Mouse (Mus musculus) forebrain, embryonic 14.5 days (tissue): Measurements from ENCODE around the gene Kbtbd3. TPM values are rescaled to one million over a fixed set of nuclear protein-coding genes. Genes with fewer than 3 reads are reported as not detected.

Experiments
- ATAC-seq: fragments of 200-750 bp; cut with Nextera tagmentation; 2 replicates; pipeline ENCODE4 v1.8.0; 2017; ENCODE audit warnings: mild to moderate bottlenecking, moderate library complexity
- DNase-seq: peaks from one replicate; pipeline ENCODE4 v3.0.0-alpha.2; 2015; ENCODE audit warnings: low spot score
- H3K27ac ChIP-seq: fragments of 300-500 bp; sonication (generic); 2 replicates; pipeline ENCODE4 v1.5.1; 2014; ENCODE audit warnings: low read depth, mild to moderate bottlenecking, control low read depth, low read length, moderate library complexity
- H3K27me3 ChIP-seq: fragments of 300-500 bp; sonication (generic); replicated peaks from 2 replicates; pipeline ENCODE4 v1.6.1; 2014; ENCODE audit warnings: low read length, control low read depth, mixed read lengths; ENCODE audit not compliant: control insufficient read depth, insufficient read depth
- H3K36me3 ChIP-seq: fragments of 300-500 bp; sonication (generic); 2 replicates; pipeline ENCODE4 v1.6.1; 2014; ENCODE audit warnings: low read length, control low read depth; ENCODE audit not compliant: control insufficient read depth, insufficient read depth
- H3K4me1 ChIP-seq: fragments of 300-500 bp; sonication (generic); 2 replicates; pipeline ENCODE4 v1.6.1; 2014; ENCODE audit warnings: antibody characterized with exemption, low read length, control low read depth; ENCODE audit not compliant: control insufficient read depth, insufficient read depth
- H3K4me2 ChIP-seq: fragments of 300-500 bp; sonication (generic); 2 replicates; pipeline ENCODE4 v1.6.1; 2014; ENCODE audit warnings: mild to moderate bottlenecking, control low read depth, low read length
- H3K4me3 ChIP-seq: fragments of 300-500 bp; sonication (generic); 2 replicates; pipeline ENCODE4 v1.5.1; 2014; ENCODE audit warnings: low read depth, low read length, control low read depth
- H3K9ac ChIP-seq: fragments of 300-500 bp; sonication (generic); 2 replicates; pipeline ENCODE4 v1.6.1; 2014; ENCODE audit warnings: mild to moderate bottlenecking, low read length, control low read depth, moderate library complexity
- H3K9me3 ChIP-seq: fragments of 300-500 bp; sonication (generic); replicated peaks from 2 replicates; pipeline ENCODE4 v1.6.1; 2016; ENCODE audit warnings: low read length, control low read depth, mixed read lengths; ENCODE audit not compliant: control insufficient read depth
- WGBS: fragments of 180-500 bp; shearing (Covaris S2); extraction: QIAGEN DNeasy Blood & Tissue Kit; methylation state at CpG from one replicate; pipeline ENCODE4 v1.1.7; 2014; 5-methylcytosine and 5-hydroxymethylcytosine counted together
- polyA plus RNA-seq: library from polyadenylated mRNA; unstranded; fragments of >200 nt; fragmentation: Nextera tagmentation; extraction: Ambion mirVana; gene quantifications from 2 replicates; pipeline ENCODE4 v1.2.1, GENCODE M21; 2014

The Kbtbd3 gene
- polyA plus RNA-seq, 1 experiment from 2014 or later, result 6.6 TPM

- Histone ChIP-seq H3K4me3 (peak overlapping the region; percentile 59), H3K27me3 (no peaks in the 10 kb centered on the region), H3K36me3 (no peaks in the 10 kb centered on the region), H3K27ac (peak overlapping the region; percentile 91; the same call in 1 of the 2 replicates), H3K9me3 (no peaks in the 10 kb centered on the region), H3K4me1 (peaks cover 16% of the 10 kb centered on the region), H3K9ac (peak overlapping the region; percentile 84), H3K4me2 (peak overlapping the region; percentile 75)
- 73% methylated on average over 3 of the region's 3 CpGs for WGBS
- ATAC-seq (no peak), DNase-seq (no peak)
These were observed 1.1 kb downstream of the Kbtbd3 start for GRCm38 (mm10) chr9:4310706-4311105.

GRCm38 (mm10) chr9:4311162-4311561, 1.5 kb downstream of the Kbtbd3 start:
- no peak overlapping the region for H3K9ac ChIP-seq
- peaks cover 16% of the 10 kb centered on the region for H3K4me1 ChIP-seq
- WGBS, result 82% methylated on average over 3 of the region's 3 CpGs
- H3K4me2 ChIP-seq, result no peak overlapping the region
- no peak overlapping the region for H3K4me3 ChIP-seq
- H3K36me3 ChIP-seq, result no peaks in the 10 kb centered on the region
- DNase-seq, result no peak
- H3K27ac ChIP-seq, result no peak overlapping the region
- H3K27me3 ChIP-seq, result no peaks in the 10 kb centered on the region
- no peak for ATAC-seq
- H3K9me3 ChIP-seq, result no peaks in the 10 kb centered on the region

GRCm38 (mm10) chr9:4313946-4314345, 4.3 kb downstream of the Kbtbd3 start:
- no peak overlapping the region for H3K4me2 ChIP-seq
- no peak overlapping the region for H3K9ac ChIP-seq
- H3K27me3 ChIP-seq, result no peaks in the 10 kb centered on the region
- no peaks in the 10 kb centered on the region for H3K9me3 ChIP-seq
- peaks cover 8% of the 10 kb centered on the region for H3K4me1 ChIP-seq
- H3K36me3 ChIP-seq, result no peaks in the 10 kb centered on the region
- no peak overlapping the region for H3K4me3 ChIP-seq
- no peak overlapping the region for H3K27ac ChIP-seq
- ATAC-seq, result no peak
- DNase-seq, result no peak
- WGBS, result 91% methylated on average over 4 of the region's 4 CpGs

GRCm38 (mm10) chr9:4315746-4316145, 6.1 kb downstream of the Kbtbd3 start:
- Histone ChIP-seq H3K36me3 (no peaks in the 10 kb centered on the region), H3K9me3 (no peaks in the 10 kb centered on the region), H3K4me2 (no peak overlapping the region), H3K9ac (no peak overlapping the region), H3K27me3 (no peaks in the 10 kb centered on the region), H3K4me3 (no peak overlapping the region), H3K4me1 (peaks cover 1% of the 10 kb centered on the region), H3K27ac (no peak overlapping the region)
- WGBS, result 92% methylated on average over 2 of the region's 2 CpGs
- ATAC-seq (no peak), DNase-seq (no peak)

- H3K9ac ChIP-seq, result no peak overlapping the region
- 91% methylated on average over 6 of the region's 6 CpGs for WGBS
- no peaks in the 10 kb centered on the region for H3K36me3 ChIP-seq
- H3K27me3 ChIP-seq, result no peaks in the 10 kb centered on the region
- no peak overlapping the region for H3K4me3 ChIP-seq
- no peak overlapping the region for H3K4me2 ChIP-seq
- H3K4me1 ChIP-seq, result no peaks in the 10 kb centered on the region
- H3K27ac ChIP-seq, result no peak overlapping the region
- DNase-seq (no peak), ATAC-seq (no peak)
- H3K9me3 ChIP-seq, result 0 out of 2 replicates have a peak, but pooled peaks cover 2% of the 10 kb centered on the region
These were observed 9.5 kb downstream of the Kbtbd3 start for GRCm38 (mm10) chr9:4318939-4319721.

GRCm38 (mm10) chr9:4353163-4353562, 43.5 kb downstream of the Kbtbd3 start:
- ATAC-seq, result no peak
- H3K4me3 ChIP-seq, result no peak overlapping the region
- no peaks in the 10 kb centered on the region for H3K27me3 ChIP-seq
- no peaks in the 10 kb centered on the region for H3K9me3 ChIP-seq
- WGBS, result 94% methylated on average over 1 of the region's 1 CpGs
- no peaks in the 10 kb centered on the region for H3K4me1 ChIP-seq
- H3K36me3 ChIP-seq, result no peaks in the 10 kb centered on the region
- H3K9ac ChIP-seq, result no peak overlapping the region
- no peak for DNase-seq
- no peak overlapping the region for H3K4me2 ChIP-seq
- no peak overlapping the region for H3K27ac ChIP-seq

- peak within 1 kb of the TSS; percentile 84 for H3K27ac ChIP-seq
- H3K27me3 ChIP-seq, result no peaks in the 10 kb centered on the region
- H3K4me2 ChIP-seq, result peak within 1 kb of the TSS; percentile 67
- peak within 1 kb of the TSS; percentile 73 for H3K4me3 ChIP-seq
- peak; percentile 100 for DNase-seq
- peaks cover 3% of the 10 kb centered on the region for H3K36me3 ChIP-seq
- WGBS, result under 1% methylated on average over 31 of the region's 31 CpGs
- peaks cover 15% of the 10 kb centered on the region for H3K4me1 ChIP-seq
- no peaks in the 10 kb centered on the region for H3K9me3 ChIP-seq
- peak within 1 kb of the TSS; percentile 77 for H3K9ac ChIP-seq
- ATAC-seq, result peak; percentile 100
These were observed 66.4 kb downstream of the Kbtbd3 start, which contains the start of gene Msantd4 for GRCm38 (mm10) chr9:4375828-4376639. Gene Msantd4 (plus strand): TSS chr9:4376562.

GRCm38 (mm10) chr9:4376640-4377120, 67.0 kb downstream of the Kbtbd3 start:
- Histone ChIP-seq H3K27ac (peak overlapping the region; percentile 69; the same call in 1 of the 2 replicates), H3K9ac (peak overlapping the region; percentile 77), H3K27me3 (no peaks in the 10 kb centered on the region), H3K36me3 (peaks cover 3% of the 10 kb centered on the region), H3K4me3 (peak overlapping the region; percentile 73), H3K4me1 (peaks cover 15% of the 10 kb centered on the region), H3K9me3 (no peaks in the 10 kb centered on the region), H3K4me2 (peak overlapping the region; percentile 61)
- DNase-seq (no peak), ATAC-seq (no peak)
- WGBS, result under 1% methylated on average over 15 of the region's 15 CpGs
